Mouse (Mus musculus) MN1 (cell line): ENCODE results near the gene Sv2a.

Experiments
- DNase-seq: peaks from one replicate; pipeline ENCODE4 v3.0.0-alpha.2; 2016; ENCODE audit warnings: low spot score

The Sv2a gene

DNA sequence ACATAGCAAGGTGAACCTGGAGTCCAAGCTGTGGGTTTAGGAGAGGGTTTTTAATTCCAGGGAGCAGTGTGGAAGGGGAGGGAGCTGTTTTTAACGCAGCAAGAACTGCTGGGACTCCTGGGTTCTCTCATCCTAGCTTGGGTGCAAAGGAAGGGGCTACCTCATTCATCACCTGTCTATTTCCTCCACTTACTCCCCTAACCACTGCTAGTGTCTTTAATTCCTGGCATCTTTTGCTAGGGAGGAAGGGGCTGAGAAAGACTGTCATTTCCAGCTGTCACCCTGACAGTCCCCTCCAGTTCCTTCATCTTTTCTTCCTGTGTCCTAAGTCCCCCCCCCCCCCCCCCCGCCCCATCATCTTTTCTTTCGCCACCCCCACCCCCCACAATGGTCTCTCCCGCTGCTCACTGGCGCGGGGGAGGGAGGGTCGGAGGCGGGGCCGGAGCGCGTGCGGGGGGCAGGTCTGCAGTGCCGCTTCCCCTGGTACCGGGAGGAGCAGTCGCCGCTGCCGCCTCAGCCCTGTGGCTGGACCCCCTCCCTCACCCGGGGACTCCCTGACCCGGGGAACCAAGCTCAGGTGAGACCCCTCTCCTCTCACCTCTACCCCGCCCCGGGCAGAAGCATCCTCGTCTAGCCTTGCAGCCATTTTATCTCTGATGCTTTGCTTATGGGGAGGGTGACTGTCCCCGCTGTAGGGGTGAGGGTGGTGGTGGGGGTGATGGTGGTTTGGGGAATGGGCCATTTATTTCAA, at the start of gene Sv2a:
TSS of gene Sv2a (plus strand) at position 425 of the 751 bp plus-strand sequence.
- DNase-seq: peak; percentile 46

DNA sequence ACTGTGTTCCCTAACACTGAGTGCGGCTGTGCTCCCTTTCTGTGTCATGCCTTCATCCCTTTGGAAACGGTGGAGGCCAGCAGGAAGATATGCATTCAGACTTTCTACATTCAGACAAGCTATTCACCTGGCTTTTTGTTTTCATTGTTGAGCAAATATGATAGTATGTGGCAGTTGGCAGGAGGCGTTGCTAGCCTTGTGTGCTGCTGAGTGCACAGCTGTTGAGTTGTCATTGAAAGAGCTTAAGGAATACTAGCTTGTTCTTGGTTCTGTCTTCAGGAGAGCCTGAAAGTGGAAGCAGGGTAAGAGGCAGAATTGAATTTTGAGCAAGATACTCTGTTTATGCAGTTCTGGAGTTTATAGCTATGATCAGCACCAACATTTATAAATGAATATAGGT, 48.5 kb upstream of the Sv2a start:
- DNase-seq: no peak

DNA sequence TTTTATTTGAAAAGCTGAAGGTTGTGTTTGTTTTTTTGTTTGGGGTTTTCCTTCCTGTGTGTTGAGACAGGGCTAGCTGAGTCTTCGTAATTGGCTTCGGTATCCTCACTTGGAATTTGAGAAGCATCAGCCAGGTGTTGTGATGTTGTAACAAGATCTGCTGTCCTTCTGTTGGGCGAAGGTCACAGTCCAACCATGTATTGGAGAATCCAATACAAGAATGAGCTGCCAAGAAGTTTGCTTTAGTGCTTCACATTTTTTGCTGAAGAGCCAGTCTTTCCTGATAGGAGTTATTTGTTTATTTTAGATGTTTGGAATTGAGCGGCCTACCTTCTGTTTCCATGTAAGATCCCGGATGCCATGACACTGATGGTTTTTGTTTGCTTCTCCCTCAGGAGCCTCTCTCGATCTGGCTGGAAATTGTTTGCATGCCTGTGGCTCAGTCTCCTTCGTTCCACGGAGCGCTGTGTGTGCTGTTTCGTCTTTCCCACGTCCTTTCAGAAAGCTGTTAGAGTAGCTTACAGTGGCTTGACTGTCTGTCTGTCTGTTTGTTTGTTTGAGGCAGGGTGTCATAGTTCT, 47.5 kb upstream of the Sv2a start:
- DNase-seq: no peak

DNA sequence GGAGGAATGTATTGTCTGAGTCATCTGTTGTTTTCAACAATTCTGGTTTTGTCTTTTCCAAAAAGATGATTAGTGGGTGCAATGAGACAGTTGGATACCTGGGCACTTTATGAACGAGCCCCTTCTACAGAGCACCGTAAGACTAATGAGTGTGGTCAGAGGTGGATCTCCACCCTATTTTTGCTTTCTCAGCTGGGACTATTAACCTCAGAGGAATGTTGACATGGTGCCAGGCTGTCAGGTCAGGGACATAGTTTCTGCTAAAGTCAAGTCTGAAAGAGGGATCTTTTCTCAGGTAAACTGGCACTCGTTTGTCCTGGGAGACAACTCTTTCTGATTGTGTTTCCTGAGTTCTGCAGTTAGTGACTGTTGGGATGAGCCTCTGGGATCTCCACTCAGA, 45.9 kb upstream of the Sv2a start:
- no peak for DNase-seq

DNA sequence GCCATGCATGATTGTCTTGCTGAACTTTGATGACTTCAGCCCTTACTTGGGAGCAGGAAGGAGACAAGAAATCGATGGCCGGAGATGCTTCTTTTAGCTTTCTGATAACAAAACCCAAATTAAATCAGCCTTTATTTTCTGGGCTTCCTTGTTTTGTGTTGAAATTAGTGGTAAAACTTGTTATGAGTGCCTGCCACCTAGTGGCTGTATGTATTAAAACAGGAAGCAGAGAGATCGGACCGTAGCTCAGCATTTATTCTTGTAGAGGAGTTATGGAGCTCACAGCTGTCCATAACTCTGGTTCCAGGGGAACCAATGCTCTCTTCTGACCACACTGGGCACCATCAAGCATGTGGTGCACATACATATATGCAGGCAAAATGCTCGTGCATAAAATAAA, 33.0 kb upstream of the Sv2a start:
- peak; percentile 84 for DNase-seq

DNA sequence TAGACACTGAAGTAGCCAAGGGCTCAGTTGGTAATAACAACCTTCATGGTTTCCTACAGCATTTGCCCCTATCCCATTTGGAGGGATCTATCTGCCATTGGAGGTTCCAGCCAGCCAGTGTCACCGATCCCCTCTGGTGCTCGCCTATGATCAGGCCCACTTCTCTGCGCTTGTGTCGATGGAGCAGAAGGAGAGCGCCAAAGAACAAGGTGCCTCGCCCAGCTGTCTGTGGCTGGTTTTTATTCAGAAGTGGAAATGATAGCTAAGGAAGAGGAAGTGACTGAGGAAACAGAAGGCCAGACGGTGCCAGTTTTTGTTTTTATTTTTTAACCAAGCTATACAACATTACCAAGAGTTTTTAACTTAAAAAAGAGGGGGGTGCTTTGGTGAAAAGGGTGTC, 29.1 kb upstream of the Sv2a start:
- no peak for DNase-seq

DNA sequence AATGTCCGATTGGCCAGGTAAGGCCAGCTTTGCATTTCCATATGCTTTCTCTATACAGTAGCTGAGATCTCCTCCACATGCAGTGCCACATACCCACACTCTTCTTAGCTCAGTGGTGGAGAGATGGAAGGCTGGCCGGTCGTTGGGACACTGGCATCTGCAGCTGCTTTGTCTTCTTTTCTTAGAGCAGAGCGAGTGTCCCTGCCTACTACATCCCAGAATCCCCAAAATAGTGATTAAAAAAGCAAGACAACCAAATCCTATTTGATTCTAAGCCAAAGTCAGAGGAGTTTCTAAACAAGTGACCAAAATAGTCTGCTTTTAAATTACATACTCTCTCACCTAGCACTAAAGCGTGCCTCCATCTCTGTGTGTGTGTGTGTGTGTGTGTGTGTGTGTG, 28.3 kb upstream of the Sv2a start:
- no peak for DNase-seq

DNA sequence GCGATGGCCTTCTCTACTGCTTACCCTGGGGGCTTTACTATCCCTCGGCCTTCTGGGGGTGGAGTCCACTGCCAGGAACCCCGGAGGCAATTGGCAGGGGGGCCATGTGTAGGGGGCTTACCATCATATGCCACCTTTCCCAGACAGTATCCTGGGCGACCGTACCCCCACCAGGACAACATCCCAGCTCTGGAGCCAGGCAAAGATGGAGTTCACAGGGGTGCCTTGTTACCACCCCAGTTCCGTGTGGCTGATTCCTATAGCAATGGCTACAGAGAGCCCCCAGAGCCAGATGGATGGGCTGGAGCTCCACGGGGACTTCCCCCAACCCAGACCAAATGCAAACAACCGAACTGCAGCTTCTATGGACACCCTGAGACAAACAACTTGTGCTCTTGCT, 25.4 kb upstream of the Sv2a start:
- DNase-seq: no peak

DNA sequence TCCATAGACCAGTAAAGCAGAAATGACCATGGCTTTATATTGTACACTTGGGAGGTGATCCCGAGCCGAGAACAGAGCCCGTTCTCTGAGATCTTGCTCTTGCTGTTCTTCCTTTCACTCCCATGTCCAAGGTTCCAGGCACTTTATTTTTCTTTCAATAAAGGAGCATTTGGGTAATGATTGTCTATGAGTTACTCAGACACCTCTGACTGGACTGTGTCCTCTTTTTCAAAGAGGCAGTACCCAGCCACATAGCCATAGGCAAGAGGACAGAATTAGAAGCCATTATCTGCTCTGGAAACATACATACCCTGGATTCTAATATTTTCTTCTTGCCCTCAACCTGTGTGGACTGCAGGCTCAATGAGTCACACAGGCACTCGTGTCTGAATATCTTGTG, 21.1 kb upstream of the Sv2a start:
- DNase-seq: no peak

DNA sequence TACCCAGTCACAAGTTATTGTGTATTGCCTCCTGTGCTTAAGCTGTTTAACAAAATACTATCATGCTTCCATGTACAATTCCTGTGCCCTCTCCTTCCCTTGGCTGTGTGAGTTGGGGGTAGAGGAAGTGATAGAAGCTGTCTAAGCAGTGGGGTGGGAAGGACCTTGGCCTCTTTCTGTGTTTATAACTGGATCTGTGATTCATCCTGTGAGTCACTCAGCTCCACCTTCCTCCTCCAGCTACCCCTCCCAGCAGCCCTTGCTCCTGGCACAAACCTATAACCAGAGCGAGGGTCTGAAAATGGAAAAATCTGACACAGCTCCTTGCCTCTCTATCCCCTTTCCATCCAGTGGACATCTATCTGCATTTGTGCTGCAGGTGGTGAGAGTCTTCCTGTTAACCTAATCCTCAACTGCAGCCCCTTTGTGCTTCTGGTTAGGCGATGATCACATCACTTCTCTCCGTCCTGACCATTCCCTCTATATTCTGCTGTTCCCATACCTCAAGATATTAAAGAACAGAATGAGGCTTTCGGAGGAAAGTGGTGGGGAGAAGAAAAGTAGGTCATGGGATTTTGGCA, 20.6 kb upstream of the Sv2a start:
- DNase-seq: peak; percentile 78

DNA sequence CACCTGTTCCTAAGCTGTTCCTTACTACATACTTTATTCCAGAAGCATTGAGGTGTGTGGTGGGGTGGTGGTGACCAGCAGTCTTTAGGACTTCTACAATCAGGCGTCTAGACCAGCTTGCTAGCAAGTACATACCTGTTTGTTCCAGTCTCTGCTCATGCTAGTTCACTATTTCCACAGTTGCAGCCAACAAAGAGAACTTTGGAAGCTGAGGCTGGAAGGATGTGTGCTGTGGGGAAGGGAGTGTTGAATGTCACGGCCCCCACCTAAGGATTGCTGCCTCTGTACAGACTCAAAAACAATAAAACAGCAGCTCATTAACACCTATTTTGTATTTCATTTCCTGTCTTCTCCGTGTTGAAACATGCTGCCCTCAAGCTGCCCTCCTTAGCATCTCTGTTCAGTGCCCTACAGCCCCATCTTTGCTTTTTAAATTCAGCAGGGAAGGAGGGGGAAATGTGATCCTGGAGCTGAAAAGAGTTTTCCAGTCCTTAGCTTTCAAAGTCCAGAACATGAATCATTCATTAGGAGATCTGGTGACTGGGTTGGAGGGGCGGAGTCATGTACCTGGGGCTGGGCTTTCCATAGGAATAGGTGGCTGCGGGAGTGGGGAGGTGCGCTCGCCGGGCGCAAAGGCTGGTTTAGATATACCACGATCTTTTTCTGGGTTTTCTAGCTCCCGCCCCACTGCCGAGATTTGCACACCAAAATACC, 20.0 kb upstream of the Sv2a start:
- DNase-seq: peak; percentile 84

DNA sequence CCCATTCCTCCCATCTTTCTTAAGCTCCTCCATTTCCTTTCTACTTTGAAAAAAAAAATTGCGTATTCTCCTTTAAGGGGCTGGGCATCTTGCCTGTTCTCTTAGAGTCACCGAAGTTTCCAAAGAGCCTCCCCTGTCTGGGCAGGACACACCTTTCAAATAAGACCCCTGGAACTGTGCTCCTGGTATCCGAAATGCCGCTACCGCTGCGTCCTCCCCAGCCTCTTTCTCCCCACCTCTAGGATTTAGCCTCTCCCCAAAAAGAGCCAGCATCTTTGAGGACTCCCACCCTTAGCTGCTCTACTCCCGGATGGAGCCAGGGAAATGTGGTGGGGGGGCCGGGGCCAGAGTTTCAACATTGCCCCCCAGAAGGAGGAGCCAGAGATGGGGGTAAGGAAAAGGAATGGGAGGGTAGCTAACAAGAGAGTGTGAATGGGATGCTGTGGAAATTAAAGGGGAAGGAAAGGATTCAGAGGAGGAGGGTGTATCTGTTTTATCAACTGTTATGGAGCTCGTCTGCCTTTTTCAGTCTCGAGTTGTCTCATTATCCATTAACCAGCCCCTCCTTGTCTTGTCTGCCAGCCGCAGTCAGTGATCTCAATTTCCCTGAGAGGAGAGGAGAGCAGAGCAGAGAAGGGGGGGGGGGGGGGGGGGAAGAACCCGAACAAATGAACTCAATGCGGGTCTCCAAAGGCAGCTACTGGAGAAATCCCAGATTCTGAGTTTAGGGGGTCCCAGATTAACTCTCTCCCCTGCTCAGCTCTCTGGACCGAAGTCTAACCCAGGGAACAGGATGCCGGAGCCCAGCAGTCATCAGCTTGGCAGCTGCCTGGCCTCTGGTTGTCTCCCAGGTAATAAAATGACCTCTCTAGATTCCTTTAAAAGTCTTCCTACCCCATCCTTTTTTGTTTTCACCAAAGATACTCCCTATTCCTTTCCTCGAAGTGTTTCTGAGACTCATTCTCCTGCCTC, 18.8 kb upstream of the Sv2a start, which contains the start of gene Mtmr11:
TSS of gene Mtmr11 (plus strand) at position 136 of the 972 bp plus-strand sequence.
- DNase-seq: peak; percentile 51

DNA sequence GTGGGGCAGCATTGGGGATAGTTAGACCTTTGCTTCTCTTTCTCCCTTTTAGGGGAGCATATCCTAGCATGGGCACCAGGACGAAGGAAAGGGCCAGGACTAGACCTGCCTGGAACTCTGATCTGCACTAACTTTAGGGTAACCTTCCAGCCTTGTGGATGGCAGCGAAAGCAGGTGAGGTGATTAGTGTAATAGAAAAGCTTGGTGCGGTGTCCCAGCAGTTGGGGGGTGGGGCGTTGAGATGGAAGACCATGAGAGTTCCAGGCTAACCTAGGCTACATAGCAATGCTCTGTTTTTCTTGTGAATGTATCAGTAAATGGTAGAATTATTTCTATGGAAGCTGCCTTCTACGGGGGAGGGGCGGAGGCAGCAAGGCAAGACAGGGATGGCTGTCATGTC, 17.9 kb upstream of the Sv2a start:
- no peak for DNase-seq

DNA sequence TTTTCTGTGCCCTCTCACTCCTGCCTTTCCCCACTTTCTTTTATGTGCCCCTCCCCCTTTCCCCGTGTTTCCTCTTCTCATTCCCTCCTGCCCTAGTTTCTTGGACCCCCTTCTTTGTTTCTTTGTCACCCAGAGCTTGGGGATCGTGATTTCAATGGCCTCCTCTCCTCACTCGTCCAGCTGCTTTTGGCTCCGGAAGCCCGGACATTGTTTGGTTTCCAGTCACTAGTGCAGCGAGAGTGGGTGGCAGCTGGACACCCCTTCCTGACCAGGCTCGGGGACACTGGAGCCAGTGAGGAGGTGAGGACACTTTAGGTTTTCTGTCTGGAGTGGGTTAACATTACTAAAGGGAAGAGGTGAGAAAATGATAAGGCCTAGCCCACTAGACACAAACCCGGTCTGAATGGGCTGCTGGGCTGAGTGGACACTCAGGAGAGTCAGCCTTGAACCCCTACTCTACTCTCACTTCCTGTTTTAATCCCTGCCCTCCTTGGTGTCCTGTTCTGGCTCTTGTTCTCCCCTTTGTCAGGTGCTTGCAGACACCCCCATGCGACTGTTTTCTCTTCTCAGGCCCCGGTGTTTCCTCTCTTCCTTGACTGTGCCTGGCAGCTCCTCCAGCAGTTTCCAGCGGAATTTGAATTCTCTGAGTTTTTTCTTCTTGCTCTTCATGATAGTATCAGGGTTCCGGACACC, 12.3 kb upstream of the Sv2a start:
- no peak for DNase-seq

DNA sequence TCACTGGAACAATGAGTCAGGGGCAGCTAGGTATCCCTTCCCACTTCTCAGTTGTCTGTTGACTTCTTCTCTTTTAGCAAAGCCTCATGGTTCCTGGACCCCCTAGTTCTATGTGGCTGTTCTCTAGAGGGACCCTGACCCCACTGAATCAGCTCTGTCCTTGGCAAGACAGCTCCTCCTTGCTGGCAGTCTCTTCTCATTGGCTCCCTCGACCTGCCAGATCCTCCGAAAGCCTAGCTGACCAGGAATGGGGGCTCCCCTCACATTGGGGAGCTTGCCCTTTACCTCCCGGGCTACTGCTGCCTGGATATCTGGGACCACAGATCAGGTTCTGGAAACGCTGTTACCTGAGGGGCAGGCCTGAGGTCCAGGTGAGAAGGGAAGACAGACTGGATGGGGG, 10.7 kb upstream of the Sv2a start:
- DNase-seq: no peak

DNA sequence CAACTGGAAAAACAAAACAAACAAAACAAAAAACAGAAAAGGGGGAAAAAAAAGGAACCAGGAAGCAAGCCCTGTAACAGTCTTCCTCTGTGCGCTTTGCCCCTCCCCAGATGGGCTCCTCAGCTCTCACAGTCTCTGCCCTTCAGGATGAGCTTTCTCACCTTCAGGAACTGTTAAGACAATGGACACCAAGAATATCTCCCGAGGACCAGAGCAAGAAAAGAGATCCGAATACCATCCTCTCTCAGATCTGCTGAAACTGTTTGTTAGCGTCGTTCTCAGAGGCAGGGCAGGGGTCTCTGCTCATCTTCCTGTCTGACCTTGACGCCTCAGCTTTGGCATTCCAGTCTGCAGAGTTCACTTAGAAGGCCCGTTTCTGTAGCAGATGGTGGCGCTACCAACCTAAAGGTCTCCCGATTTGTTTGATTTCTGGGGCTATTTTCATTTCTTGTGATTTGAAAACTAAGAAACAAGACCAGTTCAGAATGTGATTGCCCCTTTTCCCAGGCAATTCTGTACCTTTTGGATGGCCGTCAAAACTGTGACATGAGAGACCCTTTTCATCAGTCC, 9.9 kb upstream of the Sv2a start:
- DNase-seq: no peak

DNA sequence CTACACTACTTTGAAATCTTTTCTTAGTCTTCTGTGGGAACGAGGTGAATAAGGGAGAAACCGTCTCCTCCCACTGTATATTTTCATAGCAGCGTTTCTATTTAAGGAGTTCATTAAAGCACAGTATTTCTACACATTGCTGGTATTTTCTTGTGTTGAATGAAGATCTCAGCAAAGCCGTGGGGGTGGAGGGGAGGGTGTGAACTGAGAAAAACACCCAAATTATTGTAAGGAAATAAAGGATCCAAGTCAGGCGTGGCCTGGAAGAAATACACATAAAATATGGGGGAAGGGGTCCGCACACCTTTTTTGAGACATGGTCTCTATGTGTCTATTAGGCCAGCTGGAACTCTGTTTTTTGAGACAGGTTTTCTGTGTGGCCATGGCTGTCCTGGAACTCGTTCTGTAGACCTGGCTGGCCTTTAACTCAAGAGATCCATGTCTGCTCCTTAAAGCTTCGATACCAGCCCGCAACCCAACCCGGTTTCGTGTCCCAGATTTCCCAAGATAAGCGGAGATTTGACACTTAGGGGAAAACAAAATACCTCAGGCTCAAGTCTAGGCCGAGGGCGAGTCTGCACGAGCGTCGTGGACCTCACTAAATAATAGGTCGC, 9.3 kb upstream of the Sv2a start:
- no peak for DNase-seq

DNA sequence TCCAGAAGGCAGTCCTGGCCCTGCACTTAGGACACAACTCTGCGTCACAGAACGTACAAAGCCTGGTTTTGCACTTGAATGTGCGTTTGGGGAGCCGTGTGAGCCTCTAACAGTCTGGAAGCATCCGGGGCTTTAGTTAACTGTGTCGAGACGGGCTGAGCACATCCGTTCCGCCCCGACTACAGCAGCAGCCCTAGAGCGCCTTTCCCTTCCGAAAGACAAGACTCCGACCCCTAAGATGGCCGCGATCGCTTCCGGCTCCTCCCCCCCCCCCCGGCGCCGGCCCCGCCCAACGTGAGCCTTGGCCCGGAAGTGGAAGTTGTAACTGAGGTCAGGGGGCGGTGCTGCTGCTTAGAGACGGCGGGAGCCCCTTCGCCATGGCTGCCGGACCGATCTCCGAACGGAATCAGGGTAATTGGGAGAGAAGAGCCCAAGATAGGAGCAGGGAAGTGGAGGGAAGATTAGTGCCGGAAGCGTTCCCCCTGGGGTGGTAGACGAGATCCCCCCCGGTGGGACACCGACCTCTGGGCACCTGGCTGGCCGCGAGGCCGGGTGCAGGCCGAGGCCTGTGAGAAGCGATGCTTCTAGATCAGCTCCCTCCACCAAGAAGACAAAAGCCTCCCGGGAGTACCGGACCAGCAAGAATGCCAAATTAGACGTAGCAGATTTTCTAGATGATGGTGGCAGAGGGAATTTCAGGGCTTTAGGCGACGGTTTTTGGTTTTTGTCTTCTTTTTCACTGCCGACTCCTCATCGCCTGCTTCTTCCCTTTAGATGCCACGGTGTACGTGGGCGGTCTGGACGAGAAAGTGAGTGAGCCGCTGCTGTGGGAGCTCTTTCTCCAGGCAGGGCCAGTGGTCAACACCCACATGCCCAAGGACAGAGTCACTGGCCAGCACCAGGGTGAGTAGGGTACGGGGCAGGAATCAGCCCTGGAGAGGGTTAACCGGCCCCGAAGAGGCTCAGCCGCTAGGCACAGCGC, 8.5 kb upstream of the Sv2a start, which contains the start of gene Sf3b4:
TSS of gene Sf3b4 (plus strand) at position 136 of the 982 bp plus-strand sequence.
- peak; percentile 93 for DNase-seq

DNA sequence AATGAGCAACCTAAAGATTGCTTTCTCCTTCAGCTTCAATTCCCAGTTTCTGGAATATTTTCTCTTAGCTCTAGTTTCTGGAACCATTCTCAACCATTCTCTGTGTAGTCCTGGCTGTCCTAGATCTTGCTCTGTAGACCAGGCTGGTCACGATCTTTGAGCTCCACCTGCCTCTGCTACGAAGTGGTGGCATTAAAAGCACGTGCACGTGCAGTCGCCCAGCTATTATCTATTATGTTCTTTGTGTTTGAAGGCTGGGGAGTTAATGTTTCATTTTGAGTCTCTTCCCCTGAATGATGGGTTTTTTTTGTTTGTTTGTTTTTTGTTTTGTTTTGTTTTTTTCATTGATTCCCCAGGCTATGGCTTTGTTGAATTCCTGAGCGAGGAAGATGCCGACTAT, 7.8 kb upstream of the Sv2a start:
- DNase-seq: peak; percentile 32
